Mouse (Mus musculus) limb, embryonic 11.5 days (tissue): ENCODE measurements around the gene Map1a. TPM values are rescaled to one million over a fixed set of nuclear protein-coding genes. Genes with fewer than 3 reads are reported as not detected.
A peak's percentile ranks its signal among the peaks of the same experiment; 100 is the strongest.

Experiments
- ATAC-seq: fragments of 200-750 bp; cut with Nextera tagmentation; 2 replicates; pipeline ENCODE4 v1.8.0; 2017; ENCODE audit warnings: low read depth; ENCODE audit not compliant: insufficient number of reproducible peaks, low FRiP score, low TSS enrichment
- DNase-seq: peaks from one replicate; pipeline ENCODE4 v3.0.0-alpha.2; 2015; ENCODE audit warnings: low spot score
- H3K27ac ChIP-seq: fragments of 300-500 bp; sonication (generic); replicated peaks from 2 replicates; pipeline ENCODE4 v1.5.1; 2014; ENCODE audit warnings: low read depth, mild to moderate bottlenecking, low read length
- H3K27me3 ChIP-seq: fragments of 300-500 bp; sonication (generic); 2 replicates; pipeline ENCODE4 v1.6.1; 2014; ENCODE audit warnings: mild to moderate bottlenecking, low read length, mixed read lengths; ENCODE audit not compliant: control insufficient read depth, insufficient read depth
- H3K36me3 ChIP-seq: fragments of 300-500 bp; sonication (generic); 2 replicates; pipeline ENCODE4 v1.6.1; 2014; ENCODE audit warnings: mild to moderate bottlenecking, low read length, moderate library complexity, mixed read lengths; ENCODE audit not compliant: control insufficient read depth, insufficient read depth
- H3K4me1 ChIP-seq: fragments of 300-500 bp; sonication (generic); 2 replicates; pipeline ENCODE4 v1.6.1; 2014; ENCODE audit warnings: low read length, mixed read lengths; ENCODE audit not compliant: control insufficient read depth, insufficient read depth
- H3K4me2 ChIP-seq: fragments of 300-500 bp; sonication (generic); 2 replicates; pipeline ENCODE4 v1.6.1; 2014; ENCODE audit warnings: low read depth, mild to moderate bottlenecking, moderate library complexity; ENCODE audit not compliant: severe bottlenecking
- H3K4me3 ChIP-seq: fragments of 300-500 bp; sonication (generic); 2 replicates; pipeline ENCODE4 v1.5.1; 2014; ENCODE audit warnings: low read depth, low read length
- H3K9ac ChIP-seq: fragments of 300-500 bp; sonication (generic); 2 replicates; pipeline ENCODE4 v1.6.1; 2014; ENCODE audit warnings: mild to moderate bottlenecking, low read length
- H3K9me3 ChIP-seq: fragments of 300-500 bp; sonication (generic); 2 replicates; pipeline ENCODE4 v1.6.1; 2016; ENCODE audit warnings: low read length; ENCODE audit not compliant: control insufficient read depth
- WGBS: fragments of 180-500 bp; shearing (Covaris S2); extraction: QIAGEN DNeasy Blood & Tissue Kit; methylation state at CpG from one replicate; pipeline ENCODE4 v1.1.7; 2014; 5-methylcytosine and 5-hydroxymethylcytosine counted together
- polyA plus RNA-seq: library from polyadenylated mRNA; unstranded; fragments of >200 nt; fragmentation: Nextera tagmentation; extraction: Ambion mirVana; gene quantifications from 2 replicates; pipeline ENCODE4 v1.2.1, GENCODE M21; 2014

Map1a gene
- polyA plus RNA-seq, 1 experiment from 2014 or later = 2.9 TPM

- 7% methylated on average over 9 of the region's 9 CpGs for WGBS
- no peak overlapping the region for H3K9ac ChIP-seq
- peaks cover 34% of the 10 kb centered on the region for H3K4me1 ChIP-seq
- no peak overlapping the region for H3K27ac ChIP-seq
- peaks cover 2% of the 10 kb centered on the region; the same call in 1 of the 2 replicates for H3K36me3 ChIP-seq
- H3K9me3 ChIP-seq = no peaks in the 10 kb centered on the region
- ATAC-seq (no peak), DNase-seq (no peak)
- H3K27me3 ChIP-seq = peaks cover 24% of the 10 kb centered on the region
- H3K4me3 ChIP-seq = no peak overlapping the region
- 0 out of 2 replicates have a peak overlapping the region, but pooled peaks have one; percentile 10 for H3K4me2 ChIP-seq
Measured at GRCm38 (mm10) chr2:121297701-121298100, 8.3 kb downstream of the Map1a start.

- Histone ChIP-seq H3K4me3 (no peak overlapping the region), H3K27ac (no peak overlapping the region), H3K9me3 (no peaks in the 10 kb centered on the region), H3K4me2 (0 out of 2 replicates have a peak overlapping the region, but pooled peaks have one; percentile 10), H3K9ac (no peak overlapping the region), H3K27me3 (peaks cover 24% of the 10 kb centered on the region), H3K4me1 (peaks cover 34% of the 10 kb centered on the region), H3K36me3 (peaks cover 2% of the 10 kb centered on the region; the same call in 1 of the 2 replicates)
- ATAC-seq = no peak
- DNase-seq = peak; percentile 28
- 3% methylated on average over 8 of the region's 8 CpGs for WGBS
Measured at GRCm38 (mm10) chr2:121298131-121298530, 8.7 kb downstream of the Map1a start.

- Histone ChIP-seq H3K27me3 (peaks cover 24% of the 10 kb centered on the region), H3K36me3 (peaks cover 2% of the 10 kb centered on the region; the same call in 1 of the 2 replicates)
- DNase-seq = no peak
Measured at GRCm38 (mm10) chr2:121299471-121299870, 10.1 kb downstream of the Map1a start.

GRCm38 (mm10) chr2:121300036-121300435 lies 10.6 kb downstream of the Map1a start:
- H3K36me3 ChIP-seq = peaks cover 2% of the 10 kb centered on the region; the same call in 1 of the 2 replicates
- DNase-seq (no peak), ATAC-seq (no peak)

More at GRCm38 (mm10) chr2:121299471-121299870, 10.1 kb downstream of the Map1a start:
- Histone ChIP-seq H3K4me3 (no peak overlapping the region), H3K9me3 (no peaks in the 10 kb centered on the region), H3K9ac (no peak overlapping the region), H3K27ac (no peak overlapping the region), H3K4me2 (no peak overlapping the region), H3K4me1 (peaks cover 28% of the 10 kb centered on the region)
- no peak for ATAC-seq
- WGBS = 80% methylated on average over 17 of the region's 17 CpGs

GRCm38 (mm10) chr2:121308997-121309416 lies 19.6 kb downstream of the Map1a start:
- Histone ChIP-seq H3K27ac (no peak overlapping the region), H3K9ac (no peak overlapping the region), H3K27me3 (no peaks in the 10 kb centered on the region; the same call in 1 of the 2 replicates), H3K9me3 (no peaks in the 10 kb centered on the region), H3K4me2 (peak overlapping the region; percentile 15; the same call in 1 of the 2 replicates), H3K4me3 (no peak overlapping the region), H3K4me1 (peaks cover 4% of the 10 kb centered on the region; the same call in 1 of the 2 replicates), H3K36me3 (no peaks in the 10 kb centered on the region)
- DNase-seq (peak; percentile 35), ATAC-seq (no peak)
- WGBS = 16% methylated on average over 5 of the region's 5 CpGs

More at GRCm38 (mm10) chr2:121300036-121300435, 10.6 kb downstream of the Map1a start:
- Histone ChIP-seq H3K4me3 (no peak overlapping the region), H3K4me2 (no peak overlapping the region), H3K9ac (no peak overlapping the region), H3K4me1 (peaks cover 22% of the 10 kb centered on the region), H3K27ac (no peak overlapping the region), H3K27me3 (peaks cover 24% of the 10 kb centered on the region), H3K9me3 (no peaks in the 10 kb centered on the region)
- 78% methylated on average over 10 of the region's 10 CpGs for WGBS

- WGBS = 83% methylated on average over 8 of the region's 8 CpGs
- H3K36me3 ChIP-seq = no peaks in the 10 kb centered on the region
- H3K9me3 ChIP-seq = no peaks in the 10 kb centered on the region
- H3K9ac ChIP-seq = no peak overlapping the region
- no peak overlapping the region for H3K4me2 ChIP-seq
- H3K27me3 ChIP-seq = no peaks in the 10 kb centered on the region
- no peak overlapping the region for H3K4me3 ChIP-seq
- no peaks in the 10 kb centered on the region for H3K4me1 ChIP-seq
- no peak overlapping the region for H3K27ac ChIP-seq
- ATAC-seq (no peak), DNase-seq (no peak)
Measured at GRCm38 (mm10) chr2:121316278-121316677, 26.9 kb downstream of the Map1a start.

- Histone ChIP-seq H3K27ac (no peak overlapping the region), H3K4me1 (no peaks in the 10 kb centered on the region), H3K4me3 (no peak overlapping the region), H3K9ac (no peak overlapping the region), H3K4me2 (no peak overlapping the region), H3K27me3 (no peaks in the 10 kb centered on the region), H3K9me3 (no peaks in the 10 kb centered on the region), H3K36me3 (no peaks in the 10 kb centered on the region)
- 94% methylated on average over 10 of the region's 10 CpGs for WGBS
- DNase-seq = no peak
- ATAC-seq = no peak
Measured at GRCm38 (mm10) chr2:121323041-121323440, 33.6 kb downstream of the Map1a start.

- Histone ChIP-seq H3K27me3 (no peaks in the 10 kb centered on the region), H3K9ac (no peak overlapping the region), H3K36me3 (no peaks in the 10 kb centered on the region), H3K4me3 (no peak overlapping the region), H3K9me3 (no peaks in the 10 kb centered on the region), H3K4me1 (no peaks in the 10 kb centered on the region), H3K4me2 (no peak overlapping the region), H3K27ac (no peak overlapping the region)
- ATAC-seq (no peak), DNase-seq (no peak)
- WGBS = 88% methylated on average over 10 of the region's 10 CpGs
Measured at GRCm38 (mm10) chr2:121323693-121324470, 34.5 kb downstream of the Map1a start.
